Mouse (Mus musculus) thymus, postnatal 0 days (tissue): ENCODE results near the gene Slc11a2. TPM values are rescaled to one million over a fixed set of nuclear protein-coding genes. Genes with fewer than 3 reads are reported as not detected.
"Not testable (repeated sequence)": the region's sequence is repeated elsewhere in the genome, so short reads cannot be mapped to it uniquely, and the experiment has no call there.

Source experiments
- DNase-seq: peaks from one replicate; pipeline ENCODE4 v3.0.0-alpha.2; 2015; ENCODE audit warnings: low spot score
- polyA plus RNA-seq: library from polyadenylated mRNA; unstranded; fragments of >200 nt; fragmentation: Nextera tagmentation; extraction: Ambion mirVana; gene quantifications from 2 replicates; pipeline ENCODE4 v1.2.1, GENCODE M21; 2015

The Slc11a2 gene
- polyA plus RNA-seq, 1 experiment from 2014 or later = 27.3 TPM

DNA sequence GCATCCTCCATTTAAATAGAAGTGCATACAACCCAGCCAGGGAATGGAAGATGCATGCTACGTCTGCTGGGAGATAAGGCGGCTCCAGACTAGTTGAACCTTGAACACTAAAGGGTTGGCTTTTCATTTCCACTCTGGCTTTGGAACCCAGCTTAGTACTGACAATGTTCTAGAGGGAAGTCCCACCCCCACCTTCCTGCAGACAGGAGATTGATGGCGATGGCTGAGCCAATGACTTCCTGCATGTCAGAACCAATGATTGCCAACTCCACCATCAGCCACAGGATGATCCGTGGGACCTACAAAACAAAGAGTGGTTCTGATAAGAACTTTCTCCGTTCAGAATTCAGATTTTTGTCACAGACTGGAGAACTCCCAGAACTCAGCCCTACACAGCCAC, 18.8 kb downstream of the Slc11a2 start:
- no peak for DNase-seq

DNA sequence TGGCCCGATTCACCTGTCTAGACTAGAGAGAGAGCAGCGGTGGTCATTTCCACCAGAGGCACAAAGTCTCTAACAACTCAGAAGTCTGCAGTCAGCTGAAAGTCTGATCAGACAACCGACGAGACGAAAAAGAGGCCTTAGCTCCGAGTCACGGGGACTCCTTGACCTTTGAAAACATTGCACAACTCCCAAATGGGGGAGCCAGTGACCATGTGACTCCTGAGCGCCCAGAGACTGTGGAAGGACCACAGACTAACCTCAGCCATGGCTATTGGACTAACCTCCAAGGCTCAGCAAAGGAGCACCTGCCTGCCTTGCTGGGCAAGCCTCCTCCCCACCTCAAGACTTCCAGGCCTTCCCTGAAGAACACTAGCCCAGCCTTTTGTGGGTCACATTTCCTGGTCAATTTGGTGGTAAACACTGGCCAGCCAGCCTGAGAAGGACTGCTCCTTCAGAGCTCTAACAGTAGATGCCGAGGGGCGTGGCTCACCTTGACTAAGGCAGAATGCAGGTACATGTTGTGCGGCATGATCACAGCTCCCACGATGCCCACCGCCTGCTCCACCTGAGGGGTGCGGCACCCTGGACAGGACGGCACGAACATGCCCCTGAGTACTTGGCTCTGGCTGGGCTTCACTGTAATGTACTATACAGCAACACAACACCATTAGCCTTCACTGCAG, 21.4 kb downstream of the Slc11a2 start:
- no peak for DNase-seq

DNA sequence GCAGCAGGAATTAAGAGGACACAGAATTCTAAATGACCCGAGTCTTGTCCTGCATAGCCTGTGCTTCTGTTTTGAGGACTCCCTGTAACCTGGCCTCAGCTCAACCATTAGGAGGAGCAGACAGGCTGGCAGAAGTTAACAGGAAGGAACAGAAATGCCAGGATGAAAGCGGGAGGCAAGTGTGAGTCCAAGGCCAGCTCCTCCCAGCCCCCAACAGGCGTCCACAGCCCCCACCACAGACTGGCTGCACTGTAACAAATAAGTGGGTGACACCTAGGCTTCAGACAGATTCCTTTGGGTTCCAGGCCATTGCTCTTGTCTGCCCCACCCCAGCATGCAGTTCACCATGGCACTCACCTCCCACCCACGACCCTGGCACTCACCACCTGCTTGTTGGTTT, 22.1 kb downstream of the Slc11a2 start:
- DNase-seq = no peak

DNA sequence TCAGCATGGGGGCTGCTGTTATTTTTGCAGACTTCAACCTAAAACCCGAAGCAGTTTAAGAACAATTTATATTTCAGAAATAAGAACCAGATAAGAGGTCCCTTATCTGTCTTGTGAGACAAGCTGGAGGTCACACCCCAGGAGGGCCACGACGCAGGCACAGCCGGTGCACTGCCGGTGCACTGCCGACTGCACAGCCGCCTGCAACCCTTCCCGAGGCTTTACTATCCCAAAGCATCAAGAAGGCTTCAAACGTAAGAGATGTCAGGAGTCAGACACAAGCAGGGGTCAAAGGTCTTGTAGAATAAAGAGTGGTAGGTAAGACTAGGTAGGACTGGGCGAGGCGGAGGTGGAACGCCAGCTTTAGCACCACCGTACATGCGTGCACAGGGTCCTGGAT, 22.5 kb downstream of the Slc11a2 start:
- no peak for DNase-seq

DNA sequence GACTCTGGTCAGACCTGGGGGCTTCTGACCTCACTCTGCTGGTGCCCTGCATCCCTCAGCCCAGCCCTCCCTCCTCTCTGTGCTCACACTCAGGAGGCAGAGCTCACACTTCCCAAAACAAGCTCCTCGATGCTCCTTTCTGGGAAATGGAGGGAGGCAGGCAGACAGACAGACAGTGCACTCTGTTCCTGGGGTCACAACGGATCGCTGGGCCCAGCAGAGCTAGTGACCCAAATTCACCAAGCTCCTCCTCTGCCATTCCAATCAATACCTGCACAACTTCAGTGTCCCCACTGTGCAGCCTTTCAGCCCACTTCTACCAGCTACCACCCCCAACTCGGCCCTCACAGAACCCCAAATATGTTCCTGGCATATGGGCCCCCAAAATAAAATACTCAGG, 23.1 kb downstream of the Slc11a2 start:
- no peak for DNase-seq

DNA sequence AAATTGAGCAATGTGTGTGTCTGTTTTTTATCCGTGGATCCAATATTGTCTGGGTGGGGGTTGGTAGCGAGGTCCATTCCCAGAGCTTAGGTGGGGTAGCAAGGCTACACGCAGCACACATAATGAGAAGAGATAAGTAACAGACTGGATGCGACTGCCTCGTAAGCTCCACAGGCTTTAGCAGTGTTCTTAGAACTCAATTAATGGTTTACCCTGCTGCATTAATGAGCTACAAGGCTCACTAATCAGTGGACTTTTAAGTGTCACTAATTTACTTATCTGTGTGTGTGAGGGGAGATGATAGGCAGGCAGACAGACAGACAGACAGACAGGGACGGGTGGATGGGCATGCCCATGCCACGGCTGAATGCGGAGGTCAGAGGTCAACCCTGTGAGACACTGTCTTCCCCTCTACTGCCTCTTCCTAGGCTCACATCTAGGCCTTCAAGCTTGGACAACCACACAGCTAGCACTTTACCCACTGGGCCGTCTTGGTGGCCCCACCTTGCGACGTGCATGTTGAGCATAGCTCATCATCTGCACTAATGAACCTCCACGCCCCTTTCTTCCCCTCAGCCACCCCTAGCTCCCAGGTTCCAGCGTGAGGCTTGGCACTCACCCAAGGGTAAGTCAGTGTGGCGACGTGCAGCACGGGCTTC, 24.2 kb downstream of the Slc11a2 start:
- no peak for DNase-seq

DNA sequence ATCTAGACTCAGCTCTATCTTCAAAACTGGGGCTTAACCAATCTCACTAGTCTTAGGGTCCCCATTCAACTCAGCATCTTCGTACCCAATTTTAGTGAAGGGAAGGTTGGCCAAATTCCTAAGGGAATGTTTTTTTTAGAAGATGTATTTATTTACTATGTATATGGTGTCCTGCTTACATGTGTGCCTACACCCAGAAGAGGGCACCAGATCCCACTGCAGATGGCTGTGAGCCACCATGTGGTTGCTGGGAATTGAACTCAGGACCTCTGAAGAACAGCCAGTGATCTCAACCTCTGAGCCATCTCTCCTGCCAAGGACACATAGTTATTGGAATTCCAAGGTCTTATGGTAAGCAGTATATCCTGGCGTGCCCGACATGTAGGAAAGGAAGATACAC, 29.3 kb downstream of the Slc11a2 start:
- DNase-seq = no peak

DNA sequence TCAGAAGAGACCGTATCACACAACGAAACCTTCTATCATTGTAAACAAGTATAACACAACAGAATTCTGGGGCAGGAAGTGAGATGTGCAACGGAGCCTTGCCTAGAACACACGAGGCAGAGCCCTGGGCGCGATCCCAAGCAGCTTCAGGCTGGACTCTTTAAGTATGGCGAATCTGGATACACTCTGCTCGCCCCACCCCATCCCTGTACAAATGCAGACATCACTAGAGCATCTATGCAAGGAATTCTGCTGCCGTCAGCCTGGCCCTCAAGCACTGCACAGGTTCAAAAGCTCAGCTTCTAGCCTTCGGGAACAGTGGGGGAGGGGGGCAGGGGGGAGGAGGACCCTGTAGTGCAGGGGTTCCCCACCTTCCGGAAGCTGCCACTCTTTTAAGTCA, 31.9 kb downstream of the Slc11a2 start:
- no peak for DNase-seq

DNA sequence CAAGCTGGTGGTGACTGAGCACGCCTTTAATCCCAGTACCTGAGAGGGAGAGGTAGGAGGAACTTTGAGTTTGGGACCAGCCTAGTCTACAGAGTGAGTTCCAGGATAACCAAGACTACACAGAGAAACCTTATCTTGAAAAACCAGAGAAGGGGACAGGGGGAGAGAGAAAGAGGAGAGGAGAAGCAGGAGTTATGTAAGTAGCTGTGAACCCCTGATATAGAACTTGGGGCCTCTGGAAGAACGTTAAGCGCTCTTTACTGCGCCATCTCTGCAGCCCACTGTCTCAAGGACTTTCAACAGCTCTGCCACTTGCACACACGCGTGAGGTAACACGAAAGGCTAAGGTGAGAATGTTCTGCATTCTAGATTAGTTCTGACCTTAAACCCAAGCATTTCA, 33.3 kb downstream of the Slc11a2 start:
- no peak for DNase-seq

DNA sequence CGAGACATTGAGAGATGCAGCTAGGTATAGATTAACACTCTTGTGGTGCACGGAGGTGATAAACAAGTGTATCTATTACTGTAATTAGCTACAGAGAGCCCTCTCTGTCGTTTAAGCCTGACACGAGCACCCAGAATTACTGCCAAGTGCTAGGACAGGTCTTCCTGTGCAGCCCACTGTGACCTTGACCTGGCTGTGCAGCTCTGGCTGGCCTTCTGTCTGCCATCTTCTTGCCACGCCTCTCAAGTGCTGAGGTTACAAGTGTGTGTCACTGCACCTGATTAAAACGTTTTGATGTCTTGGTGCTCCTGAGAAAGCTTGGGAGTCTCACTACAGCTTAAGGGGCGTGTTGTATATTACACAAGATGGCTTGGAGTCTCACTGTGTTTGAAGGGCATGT, 33.8 kb downstream of the Slc11a2 start:
- DNase-seq = no peak

DNA sequence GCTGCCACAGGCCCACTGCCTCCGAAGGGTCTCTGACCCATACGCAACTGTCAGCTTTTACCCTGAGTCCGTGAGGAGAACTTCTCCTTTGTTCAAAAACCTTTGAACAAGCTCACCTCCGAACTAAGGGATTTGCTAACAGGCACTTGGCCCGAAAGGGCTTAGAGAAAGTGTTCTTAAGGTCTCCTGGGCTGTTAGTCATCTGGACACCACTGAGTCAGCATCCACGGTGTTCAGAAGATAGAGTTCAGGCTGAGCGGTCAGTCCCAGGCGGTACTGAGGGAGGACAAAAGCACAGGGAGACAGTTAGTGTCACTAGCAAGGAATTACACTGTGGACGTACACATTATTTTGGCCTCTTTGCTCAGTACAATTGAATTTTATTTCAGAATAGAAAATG, 36.0 kb downstream of the Slc11a2 start:
- DNase-seq = no peak

DNA sequence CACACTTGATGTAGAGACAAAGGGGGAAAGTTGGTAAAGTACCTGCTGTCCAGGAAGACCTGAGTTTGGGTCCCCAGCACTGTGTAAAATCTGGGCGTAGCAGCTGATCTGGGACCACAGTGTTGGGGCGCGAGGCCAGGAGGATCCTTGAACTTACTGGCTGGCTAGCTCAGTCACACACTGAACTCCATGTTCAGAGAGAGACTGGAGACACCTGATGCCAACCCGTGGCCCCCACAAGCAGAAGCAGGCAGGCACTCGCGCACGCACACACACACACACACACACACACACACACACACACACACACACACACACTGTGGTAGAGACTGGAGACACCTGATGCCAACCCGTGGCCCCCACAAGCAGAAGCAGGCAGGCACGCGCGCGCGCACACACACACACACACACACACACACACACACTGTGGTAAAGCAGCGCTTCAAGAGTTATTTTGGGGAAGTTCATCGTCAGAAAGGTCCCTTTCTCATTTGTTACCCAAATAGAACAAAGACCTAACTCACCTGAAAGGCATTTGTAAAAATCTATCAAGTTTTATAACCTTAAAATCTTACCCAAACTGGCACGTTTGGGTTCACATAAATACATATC, 36.5 kb downstream of the Slc11a2 start:
- peak; percentile 58 for DNase-seq

DNA sequence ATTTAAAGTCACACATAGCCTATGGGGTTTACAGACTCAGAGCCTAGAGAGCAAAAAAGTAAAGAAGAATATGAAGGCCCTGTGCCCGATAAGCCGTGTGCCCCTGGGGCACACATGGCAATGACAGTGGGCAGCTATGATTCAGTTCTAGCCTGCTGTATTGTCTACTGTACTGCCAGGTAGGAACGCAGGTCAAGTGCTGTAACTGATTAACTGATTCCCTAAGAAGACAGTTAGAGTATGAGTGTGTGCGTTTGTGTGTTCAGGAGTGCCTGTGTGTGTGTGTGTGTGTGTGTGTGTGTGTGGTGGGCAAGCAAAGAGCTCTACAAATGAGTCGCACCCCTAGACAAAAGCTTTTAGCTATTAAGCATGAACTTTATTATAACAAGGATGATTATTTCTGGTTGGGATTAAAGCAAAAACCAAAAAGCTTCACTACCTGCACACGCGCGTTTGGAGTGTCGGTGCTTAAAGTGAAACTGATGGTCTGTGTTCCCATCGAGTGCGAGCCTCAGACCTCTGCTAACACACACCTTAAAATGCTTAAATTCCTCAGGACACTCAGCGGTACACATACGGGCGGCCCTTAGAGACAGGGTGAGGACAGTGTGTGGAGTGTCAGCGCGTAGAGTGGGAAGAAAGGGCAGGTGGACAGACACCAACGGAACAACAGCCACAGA, 37.2 kb downstream of the Slc11a2 start:
- DNase-seq = no peak

DNA sequence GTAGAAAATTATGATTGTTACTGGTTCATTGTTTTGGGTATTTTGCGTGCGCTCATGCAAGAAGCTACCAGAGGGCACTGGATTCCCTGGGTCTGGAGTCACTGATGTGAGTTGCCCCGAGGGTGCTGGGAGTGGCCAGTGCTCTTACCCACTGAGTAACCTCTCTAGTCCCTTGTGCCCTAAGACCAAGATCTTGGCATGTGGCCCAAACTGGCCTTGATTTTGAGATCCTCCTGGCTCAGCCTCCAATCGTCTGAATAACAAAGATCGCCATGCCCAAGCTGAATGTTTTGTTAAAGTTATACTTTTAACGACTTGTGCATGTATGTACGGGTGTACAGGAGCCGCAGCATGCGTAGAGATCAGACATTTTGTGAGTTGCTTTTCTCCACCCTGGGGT, 39.2 kb downstream of the Slc11a2 start:
- DNase-seq = no peak

DNA sequence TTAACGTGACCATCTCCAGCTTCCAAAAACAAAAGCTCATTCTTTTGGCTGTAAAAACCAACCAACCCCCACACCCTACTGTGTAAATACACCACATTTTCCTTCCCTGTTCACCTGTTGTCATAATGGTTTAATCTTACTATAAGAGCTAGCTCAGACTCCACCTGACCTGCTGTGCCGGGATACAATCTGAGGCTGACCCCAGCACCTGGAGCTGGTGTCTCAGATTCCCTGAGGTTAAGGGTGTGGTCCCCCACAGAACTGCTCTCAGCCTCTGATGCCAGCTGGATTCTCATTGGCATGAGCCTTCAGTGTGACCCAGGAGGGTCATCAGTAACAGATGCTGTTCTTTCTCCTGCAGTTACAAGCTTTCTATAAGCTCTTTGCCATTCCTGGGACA, 44.8 kb downstream of the Slc11a2 start:
- no peak for DNase-seq

DNA sequence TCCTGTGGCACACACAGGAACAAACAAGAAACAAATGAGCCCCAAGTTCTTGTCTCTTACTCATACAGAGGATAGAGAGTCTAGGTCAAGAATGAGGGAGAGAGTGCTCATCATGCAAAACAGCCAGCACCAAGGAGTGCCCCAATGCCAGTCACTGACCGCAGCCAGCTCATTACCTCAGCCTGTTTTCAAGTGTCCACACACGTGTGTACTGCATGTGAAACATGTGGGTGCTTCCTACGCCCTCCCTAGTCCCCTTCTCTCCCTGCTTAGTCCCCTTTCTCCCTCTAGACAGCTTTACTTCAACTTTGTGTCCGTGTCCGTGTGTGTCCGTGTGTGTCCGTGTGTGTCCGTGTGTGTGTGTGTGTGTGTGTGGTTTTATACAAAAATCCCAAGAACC, 45.2 kb downstream of the Slc11a2 start:
- no peak for DNase-seq

DNA sequence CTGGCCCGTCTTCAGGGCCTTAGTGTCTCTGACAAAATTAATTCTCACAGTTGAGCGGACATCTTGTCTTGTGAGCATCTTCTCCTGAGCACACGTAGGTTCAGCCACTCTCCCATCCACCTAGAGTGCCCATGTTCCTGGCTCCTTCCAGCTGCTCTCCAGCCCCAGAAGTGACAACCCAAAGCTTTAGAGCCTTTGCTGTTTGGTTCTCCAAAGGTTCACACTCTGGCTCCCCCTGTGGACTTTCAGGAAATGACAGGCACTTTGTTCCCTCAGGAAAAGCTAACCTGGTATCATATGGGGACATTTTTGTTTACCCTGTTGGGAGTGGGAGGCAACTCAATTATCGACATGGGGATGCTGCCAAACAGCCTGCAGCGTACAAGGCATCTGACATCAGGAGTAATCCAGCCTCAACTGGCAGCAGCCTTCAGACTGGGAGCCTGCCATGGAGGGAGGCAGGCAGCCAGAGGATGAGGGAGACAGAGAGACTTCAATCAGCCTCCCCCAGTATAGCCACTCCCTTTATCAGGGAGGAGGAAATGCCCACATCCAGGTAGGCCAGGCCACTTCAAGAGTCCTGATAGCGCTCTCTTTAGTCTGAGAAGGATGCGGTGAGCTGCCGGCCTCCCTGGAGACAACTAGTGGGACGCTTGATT, 46.9 kb downstream of the Slc11a2 start:
- DNase-seq = not testable (repeated sequence)

DNA sequence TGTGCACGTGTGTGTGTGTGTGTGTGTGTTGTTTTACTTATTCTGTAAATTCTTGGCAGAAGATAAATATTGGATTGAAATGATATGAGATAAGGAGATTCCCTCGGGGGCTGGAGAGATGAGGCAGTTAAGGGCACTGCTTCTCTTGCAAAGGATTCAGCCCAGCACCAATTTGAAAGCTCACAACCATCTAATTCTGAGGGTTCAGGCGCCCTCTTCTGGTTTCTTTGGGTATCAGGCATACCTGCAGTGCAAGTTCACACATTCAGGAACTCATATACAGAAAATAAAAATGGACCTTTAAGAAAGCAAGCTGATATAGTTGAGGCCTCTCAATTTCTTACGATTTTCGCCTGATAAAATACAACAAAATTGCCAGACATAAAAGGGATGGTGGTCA, 49.8 kb downstream of the Slc11a2 start:
- peak; percentile 55 for DNase-seq

DNA sequence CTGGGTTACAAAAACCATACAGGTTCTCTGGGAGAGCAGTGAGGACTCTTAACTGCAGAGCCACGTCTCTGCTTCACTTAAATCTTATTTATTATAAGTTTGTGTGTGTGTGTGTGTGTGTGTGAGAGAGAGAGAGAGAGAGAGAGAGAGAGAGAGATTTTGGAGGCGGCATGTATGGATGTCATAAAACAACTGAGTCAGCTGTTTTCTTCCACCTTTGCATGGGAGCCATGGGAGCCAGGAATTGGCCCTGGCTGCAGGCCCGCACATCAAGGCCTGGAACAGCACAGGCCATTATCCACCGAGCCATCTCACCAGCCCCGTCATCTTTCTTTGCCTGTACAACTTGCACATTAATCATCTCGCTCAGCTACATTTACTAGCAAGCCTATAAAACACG, 57.8 kb downstream of the Slc11a2 start:
- DNase-seq = no peak

DNA sequence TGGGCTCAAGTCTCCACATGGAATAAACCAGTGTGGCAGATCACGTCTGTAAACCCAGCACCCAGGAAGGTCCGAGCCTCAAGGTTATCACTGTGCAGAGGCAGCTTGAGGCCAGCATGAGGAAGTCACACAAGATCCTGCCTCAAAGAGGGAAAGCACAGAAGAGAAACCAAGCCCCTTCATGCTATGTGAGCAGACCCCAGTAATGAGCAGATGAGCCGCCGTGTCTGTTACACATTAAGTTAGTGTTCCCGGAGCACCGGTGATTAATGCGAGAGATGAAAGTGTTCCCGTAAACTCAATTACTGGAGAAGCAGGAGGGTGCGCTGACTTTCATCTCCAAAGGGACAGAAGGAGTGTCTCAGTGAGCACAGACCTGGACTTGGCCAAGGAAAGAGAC, 58.9 kb downstream of the Slc11a2 start:
- DNase-seq = not testable (repeated sequence)

DNA sequence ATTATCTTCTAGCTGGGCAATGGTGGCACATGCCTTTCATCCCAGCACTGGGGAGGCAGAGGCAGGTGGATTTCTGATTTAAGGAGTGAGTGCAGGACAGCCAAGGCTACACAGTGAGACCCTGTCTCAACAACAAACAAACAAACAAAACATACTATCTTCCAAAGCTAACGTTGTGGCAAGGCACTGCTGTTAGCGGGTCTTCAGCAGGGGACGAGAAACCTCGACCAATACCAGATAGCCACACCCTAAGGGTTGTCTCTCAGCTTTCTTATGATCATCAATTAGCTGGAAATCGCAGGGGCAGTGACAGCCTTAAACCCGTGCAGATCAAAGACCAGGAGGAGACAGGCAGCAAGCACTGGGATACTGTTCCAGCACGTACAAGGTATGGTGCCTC, 60.6 kb downstream of the Slc11a2 start, which contains the start of gene Higd1c:
Gene Higd1c (plus strand): TSS at position 301 of the 400 bp plus-strand sequence.
- DNase-seq = no peak

DNA sequence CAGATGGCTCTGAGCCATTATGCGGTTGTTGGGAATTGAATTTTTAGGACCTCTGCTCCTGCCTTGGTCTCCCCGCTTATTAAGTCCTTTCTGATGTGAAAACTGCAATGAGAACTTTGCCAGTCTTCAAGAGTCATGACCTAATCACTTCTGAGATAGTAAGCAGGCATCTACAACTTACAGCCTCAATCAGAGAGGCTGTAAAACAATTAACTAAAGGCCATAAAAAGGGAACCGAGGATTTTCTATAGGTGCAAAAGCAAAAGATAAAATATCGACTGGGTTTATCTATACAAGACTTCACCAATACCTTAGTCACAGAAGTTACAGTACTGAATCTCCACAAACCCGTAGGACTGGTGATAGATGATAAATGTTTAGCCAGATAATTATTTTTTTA, 69.0 kb downstream of the Slc11a2 start:
- DNase-seq = no peak
